Mouse (Mus musculus) stomach, postnatal 0 days (tissue): Measurements from ENCODE around the gene Fam57a. TPM values are rescaled to one million over a fixed set of nuclear protein-coding genes. Genes with fewer than 3 reads are reported as not detected.
"Not testable (repeated sequence)": the region's sequence is repeated elsewhere in the genome, so short reads cannot be mapped to it uniquely, and the experiment has no call there.

Experiments
- ATAC-seq: fragments of 200-750 bp; cut with Nextera tagmentation; 2 replicates; pipeline ENCODE4 v1.8.0; 2017; ENCODE audit not compliant: low FRiP score, low TSS enrichment
- DNase-seq: peaks from one replicate; pipeline ENCODE4 v3.0.0-alpha.2; 2016; ENCODE audit warnings: low spot score
- H3K27ac ChIP-seq: fragments of 300-500 bp; sonication (generic); replicated peaks from 2 replicates; pipeline ENCODE4 v1.5.1; 2014; ENCODE audit warnings: mild to moderate bottlenecking, control low read depth
- H3K27me3 ChIP-seq: fragments of 300-500 bp; sonication (generic); 2 replicates; pipeline ENCODE4 v1.6.1; 2014; ENCODE audit warnings: low read length; ENCODE audit not compliant: control insufficient read depth, insufficient read depth
- H3K36me3 ChIP-seq: fragments of 300-500 bp; sonication (generic); 2 replicates; pipeline ENCODE4 v1.6.1; 2014; ENCODE audit warnings: low read length, mixed read lengths; ENCODE audit not compliant: control insufficient read depth, insufficient read depth
- H3K4me1 ChIP-seq: fragments of 300-500 bp; sonication (generic); replicated peaks from 2 replicates; pipeline ENCODE4 v1.6.1; 2014; ENCODE audit warnings: antibody characterized with exemption; ENCODE audit not compliant: control insufficient read depth, insufficient read depth
- H3K4me2 ChIP-seq: fragments of 300-500 bp; sonication (generic); replicated peaks from 2 replicates; pipeline ENCODE4 v1.6.1; 2014; ENCODE audit warnings: low read depth, mild to moderate bottlenecking, control low read depth, moderate library complexity
- H3K4me3 ChIP-seq: fragments of 300-500 bp; sonication (generic); 2 replicates; pipeline ENCODE4 v1.5.1; 2014; ENCODE audit warnings: low read depth, low read length, control low read depth
- H3K9ac ChIP-seq: fragments of 300-500 bp; sonication (generic); 2 replicates; pipeline ENCODE4 v1.6.1; 2014; ENCODE audit warnings: mild to moderate bottlenecking, low read length, control low read depth, mixed read lengths
- H3K9me3 ChIP-seq: fragments of 300-500 bp; sonication (generic); 2 replicates; pipeline ENCODE4 v1.6.1; 2016; ENCODE audit warnings: low read length; ENCODE audit not compliant: control insufficient read depth
- CTCF ChIP-seq: IDR thresholded peaks from 2 replicates; pipeline ENCODE4 v1.5.1; 2016; ENCODE audit warnings: antibody characterized with exemption, low read depth, mild to moderate bottlenecking, moderate library complexity
- EP300 ChIP-seq: optimal IDR thresholded peaks from 2 replicates; pipeline ENCODE3; 2016; ENCODE audit warnings: antibody characterized with exemption
- WGBS: fragments of 180-500 bp; shearing (Covaris S2); extraction: QIAGEN DNeasy Blood & Tissue Kit; methylation state at CpG from one replicate; pipeline ENCODE4 v1.1.7; 2014; 5-methylcytosine and 5-hydroxymethylcytosine counted together
- polyA plus RNA-seq: library from polyadenylated mRNA; unstranded; fragments of >200 nt; fragmentation: Nextera tagmentation; extraction: Ambion mirVana; gene quantifications from 2 replicates; pipeline ENCODE4 v1.2.1, GENCODE M21; 2015

Gene Fam57a
- polyA plus RNA-seq, 1 experiment from 2014 or later: 328 TPM

GRCm38 (mm10) chr11:76196275-76196976 lies 17.0 kb downstream of the Fam57a start:
- H3K4me3 ChIP-seq: no peak overlapping the region
- peak overlapping the region; percentile 92 for H3K27ac ChIP-seq
- peak overlapping the region; percentile 17 for H3K4me2 ChIP-seq
- H3K4me1 ChIP-seq: no peaks in the 10 kb centered on the region
- DNase-seq (peak; percentile 60), ATAC-seq (peak; percentile 95)
- WGBS: 36% methylated on average over 8 of the region's 8 CpGs
- H3K36me3 ChIP-seq: no peaks in the 10 kb centered on the region
- no peaks in the 10 kb centered on the region for H3K27me3 ChIP-seq
- TF ChIP-seq EP300 (no peak), CTCF (no peak)
- H3K9me3 ChIP-seq: no peaks in the 10 kb centered on the region
- H3K9ac ChIP-seq: no peak overlapping the region

- no peaks in the 10 kb centered on the region for H3K36me3 ChIP-seq
- TF ChIP-seq EP300: no peak
- TF ChIP-seq CTCF: no peak
- no peak overlapping the region for H3K9ac ChIP-seq
- H3K9me3 ChIP-seq: no peaks in the 10 kb centered on the region
- 33% methylated on average over 8 of the region's 8 CpGs for WGBS
- no peak overlapping the region for H3K4me3 ChIP-seq
- ATAC-seq (peak; percentile 50), DNase-seq (peak; percentile 44)
- 0 out of 2 replicates have a peak overlapping the region, but pooled peaks have one; percentile 23 for H3K4me2 ChIP-seq
- H3K27me3 ChIP-seq: no peaks in the 10 kb centered on the region
- H3K27ac ChIP-seq: peak overlapping the region; percentile 92
- no peaks in the 10 kb centered on the region for H3K4me1 ChIP-seq
These were observed 17.6 kb downstream of the Fam57a start for GRCm38 (mm10) chr11:76196977-76197469.

- H3K4me1 ChIP-seq: no peaks in the 10 kb centered on the region
- under 1% methylated on average over 56 of the region's 90 CpGs for WGBS
- DNase-seq (peak; percentile 94), ATAC-seq (peak; percentile 98)
- H3K4me3 ChIP-seq: peak overlapping the region; percentile 91
- no peaks in the 10 kb centered on the region for H3K36me3 ChIP-seq
- H3K4me2 ChIP-seq: peak overlapping the region; percentile 97
- peak overlapping the region; percentile 90 for H3K27ac ChIP-seq
- H3K27me3 ChIP-seq: no peaks in the 10 kb centered on the region
- TF ChIP-seq CTCF: peak; percentile 25; the same call in 1 of the 2 replicates
- no peak for TF ChIP-seq EP300
- no peaks in the 10 kb centered on the region for H3K9me3 ChIP-seq
- peak overlapping the region; percentile 86 for H3K9ac ChIP-seq
These were observed 22.5 kb downstream of the Fam57a start for GRCm38 (mm10) chr11:76201761-76202674.

GRCm38 (mm10) chr11:76206793-76207192 lies 27.3 kb downstream of the Fam57a start:
- Histone ChIP-seq H3K27me3 (no peaks in the 10 kb centered on the region), H3K36me3 (peaks cover 11% of the 10 kb centered on the region; the same call in 1 of the 2 replicates), H3K9me3 (no peaks in the 10 kb centered on the region), H3K4me1 (no peaks in the 10 kb centered on the region; the same call in 1 of the 2 replicates), H3K4me3 (no peak overlapping the region), H3K9ac (no peak overlapping the region), H3K4me2 (no peak overlapping the region), H3K27ac (no peak overlapping the region)
- WGBS: 88% methylated on average over 5 of the region's 5 CpGs
- DNase-seq (no peak), ATAC-seq (no peak)
- TF ChIP-seq CTCF (no peak), EP300 (no peak)

- no peak overlapping the region for H3K4me3 ChIP-seq
- H3K27me3 ChIP-seq: no peaks in the 10 kb centered on the region
- no peaks in the 10 kb centered on the region for H3K9me3 ChIP-seq
- DNase-seq (no peak), ATAC-seq (no peak; the same call in 1 of the 2 replicates)
- no peak overlapping the region for H3K9ac ChIP-seq
- H3K36me3 ChIP-seq: peaks cover 11% of the 10 kb centered on the region; the same call in 1 of the 2 replicates
- H3K4me2 ChIP-seq: no peak overlapping the region
- peak overlapping the region; percentile 50 for H3K27ac ChIP-seq
- 47% methylated on average over 13 of the region's 13 CpGs for WGBS
- H3K4me1 ChIP-seq: no peaks in the 10 kb centered on the region; the same call in 1 of the 2 replicates
- TF ChIP-seq EP300: no peak
- TF ChIP-seq CTCF: no peak
These were observed 30.9 kb downstream of the Fam57a start for GRCm38 (mm10) chr11:76210228-76210985.

GRCm38 (mm10) chr11:76211595-76211994 lies 32.1 kb downstream of the Fam57a start:
- H3K27ac ChIP-seq, ATAC-seq, H3K9me3 ChIP-seq, H3K4me2 ChIP-seq, H3K27me3 ChIP-seq, H3K4me3 ChIP-seq, H3K4me1 ChIP-seq, DNase-seq, H3K9ac ChIP-seq: not testable (repeated sequence)
- H3K36me3 ChIP-seq: peaks cover 11% of the 10 kb centered on the region; the same call in 1 of the 2 replicates
- 54% methylated on average over 5 of the region's 6 CpGs for WGBS
